Mouse (Mus musculus) layer of hippocampus, adult 8-10 months (tissue): ENCODE results near the gene Prkn. TPM values are rescaled to one million over a fixed set of nuclear protein-coding genes. Genes with fewer than 3 reads are reported as not detected.
A peak's percentile ranks its signal among the peaks of the same experiment; 100 is the strongest.

Source experiments
- DNase-seq, 2 experiments: peaks; one replicate each; pipeline ENCODE4 v3.0.0; 2022; ENCODE audit warnings: low spot score in 2 of 2
- total RNA-seq, 4 experiments: library from RNA; stranded (reverse); gene quantifications; 2 replicates each; pipeline ENCODE4 v1.2.4; 2022

Gene Prkn
- total RNA-seq, 4 experiments from 2014 or later = 18.5 to 25.7 (median 19.9) TPM

- no peak for DNase-seq
Measured at GRCm38 (mm10) chr17:12037065-12037464, 1196.9 kb downstream of the Prkn start.

- no peak for DNase-seq
Measured at GRCm38 (mm10) chr17:12037574-12037973, 1197.4 kb downstream of the Prkn start.

- no peak for DNase-seq
Measured at GRCm38 (mm10) chr17:12038499-12038898, 1198.3 kb downstream of the Prkn start.

- DNase-seq = peak; percentile 76 to 89
Measured at GRCm38 (mm10) chr17:12039188-12039587, 1199.0 kb downstream of the Prkn start.

- DNase-seq = no peak
Measured at GRCm38 (mm10) chr17:12039922-12040321, 1199.7 kb downstream of the Prkn start.

GRCm38 (mm10) chr17:12040546-12040945 lies 1200.4 kb downstream of the Prkn start:
- DNase-seq = no peak

- no peak for DNase-seq
Measured at GRCm38 (mm10) chr17:12041091-12041655, 1201.0 kb downstream of the Prkn start.

- DNase-seq = peak; percentile 85 to 88
Measured at GRCm38 (mm10) chr17:12042561-12043256, 1202.5 kb downstream of the Prkn start.

GRCm38 (mm10) chr17:12044222-12044621 lies 1204.0 kb downstream of the Prkn start:
- no peak for DNase-seq

- DNase-seq = peak; percentile 75 to 82
Measured at GRCm38 (mm10) chr17:12045861-12046273, 1205.7 kb downstream of the Prkn start.

- DNase-seq = no peak
Measured at GRCm38 (mm10) chr17:12047032-12047431, 1206.8 kb downstream of the Prkn start.

- DNase-seq = no peak
Measured at GRCm38 (mm10) chr17:12047523-12047922, 1207.3 kb downstream of the Prkn start.

- DNase-seq = no peak
Measured at GRCm38 (mm10) chr17:12048695-12049490, 1208.7 kb downstream of the Prkn start.

- no peak for DNase-seq
Measured at GRCm38 (mm10) chr17:12050261-12050660, 1210.1 kb downstream of the Prkn start.

GRCm38 (mm10) chr17:12051031-12051430 lies 1210.8 kb downstream of the Prkn start:
- DNase-seq = no peak

GRCm38 (mm10) chr17:12052651-12053050 lies 1212.5 kb downstream of the Prkn start:
- DNase-seq = no peak

GRCm38 (mm10) chr17:12059041-12059440 lies 1218.9 kb downstream of the Prkn start:
- DNase-seq = no peak

GRCm38 (mm10) chr17:12061381-12061780 lies 1221.2 kb downstream of the Prkn start:
- no peak for DNase-seq

- no peak for DNase-seq
Measured at GRCm38 (mm10) chr17:12062861-12063260, 1222.7 kb downstream of the Prkn start.

GRCm38 (mm10) chr17:12063533-12063932 lies 1223.3 kb downstream of the Prkn start:
- DNase-seq = no peak

GRCm38 (mm10) chr17:12066054-12066453 lies 1225.9 kb downstream of the Prkn start:
- no peak for DNase-seq

GRCm38 (mm10) chr17:12076816-12077215 lies 1236.6 kb downstream of the Prkn start:
- DNase-seq = no peak
